Mouse (Mus musculus): ENCODE results near the gene Pi16.
"Not testable (repeated sequence)": the region's sequence is repeated elsewhere in the genome, so short reads cannot be mapped to it uniquely, and the experiment has no call there.

Pi16 gene

DNA sequence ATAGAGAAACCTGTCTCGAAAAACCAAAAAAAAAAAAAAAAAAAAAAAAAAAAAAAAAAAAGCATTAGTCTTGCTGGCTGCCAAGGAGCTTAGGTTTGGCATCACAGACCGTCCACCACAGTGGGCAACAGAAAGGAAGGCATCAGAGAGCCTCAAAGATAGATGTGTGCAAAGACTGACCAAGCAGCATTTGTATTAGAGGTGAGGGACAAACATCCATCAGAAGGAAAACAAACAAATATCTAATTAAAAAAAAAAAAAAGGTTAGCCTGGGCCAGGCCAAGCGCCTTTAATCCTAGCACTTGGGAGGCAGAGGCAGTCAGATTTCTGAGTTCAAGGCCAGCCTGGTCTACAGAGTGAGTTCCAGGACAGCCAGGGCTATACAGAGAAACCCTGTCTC lies at the start of gene Pi16:
Gene Pi16 (plus strand): TSS at position 301 of the 400 bp plus-strand sequence.
- not testable (repeated sequence) for DNase-seq (ENCODE audit: low read depth, low spot score)

DNA sequence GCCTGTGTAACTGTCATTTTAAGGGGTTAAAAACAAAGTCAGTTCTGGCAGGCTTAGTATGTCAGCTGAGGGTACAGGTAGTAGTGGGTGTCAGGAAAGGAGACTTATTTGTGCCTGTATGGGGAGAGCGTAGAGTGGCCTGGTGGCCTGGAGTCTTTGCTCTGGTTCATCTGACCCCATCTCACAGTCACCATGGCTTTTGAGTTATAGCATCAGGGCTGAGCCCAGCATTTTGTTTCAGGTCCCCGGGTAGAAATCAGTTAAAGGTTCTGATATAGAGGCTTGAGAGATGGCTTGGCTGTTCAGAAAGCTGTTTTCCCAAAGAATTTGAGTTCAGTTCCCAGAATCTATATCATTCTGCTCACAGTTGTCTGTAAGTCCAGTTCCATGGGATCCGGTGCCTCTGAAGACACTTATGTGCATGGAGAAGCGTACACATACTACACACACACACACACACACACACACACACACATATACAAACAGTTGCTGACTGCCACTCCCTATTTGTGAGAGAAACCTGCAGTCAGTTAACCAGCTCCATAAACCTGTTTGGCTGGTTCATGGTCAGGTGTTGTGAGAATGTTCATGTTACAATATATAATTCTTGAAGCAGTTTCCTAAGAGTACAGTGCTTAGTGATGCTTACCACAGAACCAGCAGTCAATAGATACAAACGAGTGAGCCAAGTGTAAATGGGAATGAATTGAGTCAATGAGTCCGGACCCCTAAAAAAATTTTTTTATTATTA lies 49.4 kb upstream of the Pi16 start:
- DNase-seq (ENCODE audit: low read depth, low spot score), result no peak

DNA sequence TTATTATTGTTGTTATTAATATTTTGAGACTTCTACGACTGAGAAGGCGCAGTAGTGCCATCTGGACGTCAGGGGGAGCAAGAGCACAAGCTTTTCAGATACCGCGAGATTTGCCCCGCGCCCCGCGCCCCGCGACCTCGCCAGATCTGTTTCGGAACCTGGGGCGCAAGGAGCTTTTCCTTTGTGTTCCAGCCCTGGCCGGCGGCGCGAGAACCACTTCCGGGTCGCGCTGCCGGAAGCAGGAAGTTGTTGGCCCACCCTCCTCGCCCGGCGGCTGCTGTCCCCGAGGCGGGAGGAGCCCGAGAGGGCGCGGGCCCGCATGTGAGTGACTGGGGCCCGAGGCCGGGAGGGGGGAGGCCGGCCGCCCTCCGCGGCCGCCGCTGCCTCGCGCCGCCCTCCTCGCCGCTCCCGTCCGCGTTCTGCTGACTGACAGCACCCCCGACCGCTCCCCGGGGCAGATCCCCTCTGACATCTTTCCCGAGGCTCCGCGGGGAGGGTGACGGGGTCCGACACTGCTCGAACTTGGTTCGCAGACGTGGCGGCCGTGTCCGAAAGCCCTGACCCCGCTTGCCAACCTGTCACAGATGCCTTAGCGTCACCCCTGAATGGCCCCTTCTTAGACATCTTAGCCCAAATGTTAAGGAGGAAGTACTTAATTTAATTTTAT lies 48.7 kb upstream of the Pi16 start, which contains the start of gene BC004004:
Gene BC004004 (plus strand): TSS at position 107 of the 667 bp plus-strand sequence.
- DNase-seq (ENCODE audit: low read depth, low spot score), result peak; percentile 96

DNA sequence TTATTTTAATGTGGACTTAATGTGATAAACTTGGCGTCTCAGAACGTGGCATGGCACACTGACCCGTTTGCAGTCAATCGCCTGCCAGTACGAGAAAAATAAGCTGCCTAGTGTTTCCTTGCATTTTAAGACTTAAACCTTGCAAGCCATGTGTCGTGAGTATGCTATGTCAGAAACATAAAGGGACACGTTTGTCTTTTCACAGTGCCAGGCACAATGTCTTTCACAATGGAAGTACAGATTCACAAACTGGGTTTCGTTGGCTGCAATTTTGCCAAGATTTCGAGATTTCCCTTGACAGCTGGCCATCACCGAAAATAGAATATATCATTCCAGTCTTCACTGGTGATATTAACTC lies 48.2 kb upstream of the Pi16 start:
- no peak for DNase-seq (ENCODE audit: low read depth, low spot score)

DNA sequence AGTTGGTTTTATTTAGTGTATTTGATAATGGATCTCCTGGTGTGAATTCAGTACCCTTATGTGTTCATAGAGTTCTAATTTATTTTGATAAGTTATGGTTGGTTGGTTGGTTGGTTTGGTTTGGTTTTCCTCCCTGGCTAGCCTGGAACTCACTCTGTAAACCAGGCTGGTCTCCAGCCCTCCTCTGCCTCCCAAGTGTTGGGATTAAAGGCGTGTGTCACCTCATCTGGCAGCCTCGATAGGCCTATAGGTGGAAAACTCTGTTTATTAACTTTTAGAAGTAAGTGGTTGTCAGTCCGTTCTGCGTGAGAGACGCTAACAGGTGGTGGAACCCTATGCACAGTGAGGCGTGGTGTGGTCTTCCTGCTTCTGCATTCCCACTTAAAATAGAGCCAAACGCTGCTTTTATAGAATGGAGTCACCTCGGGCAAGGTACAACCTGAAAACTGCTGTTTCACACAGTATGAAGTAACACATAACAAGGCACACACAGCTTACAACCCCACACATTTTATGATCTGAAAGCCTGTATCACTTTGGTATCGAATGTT lies 47.3 kb upstream of the Pi16 start:
- no peak for DNase-seq (ENCODE audit: low read depth, low spot score)

DNA sequence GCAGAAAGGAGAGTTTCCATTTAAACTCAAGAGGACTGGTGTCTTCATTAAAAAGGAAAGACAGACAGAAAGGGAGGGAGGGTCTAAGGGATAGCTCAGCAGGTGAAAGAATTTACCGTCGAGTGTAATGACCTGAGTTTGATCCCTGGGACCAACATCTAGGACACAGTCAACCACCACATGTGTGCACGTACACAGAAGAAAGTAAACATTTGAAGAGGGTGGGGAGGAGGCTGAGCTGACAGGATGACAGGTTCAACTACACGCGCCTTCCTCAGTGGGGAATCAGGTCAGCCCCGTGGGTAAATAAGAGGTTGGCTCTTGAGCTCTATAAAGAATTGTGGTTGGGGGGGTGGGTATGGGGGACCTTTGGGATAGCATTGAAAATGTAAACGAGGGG lies 44.3 kb upstream of the Pi16 start:
- no peak for DNase-seq (ENCODE audit: low read depth, low spot score)

DNA sequence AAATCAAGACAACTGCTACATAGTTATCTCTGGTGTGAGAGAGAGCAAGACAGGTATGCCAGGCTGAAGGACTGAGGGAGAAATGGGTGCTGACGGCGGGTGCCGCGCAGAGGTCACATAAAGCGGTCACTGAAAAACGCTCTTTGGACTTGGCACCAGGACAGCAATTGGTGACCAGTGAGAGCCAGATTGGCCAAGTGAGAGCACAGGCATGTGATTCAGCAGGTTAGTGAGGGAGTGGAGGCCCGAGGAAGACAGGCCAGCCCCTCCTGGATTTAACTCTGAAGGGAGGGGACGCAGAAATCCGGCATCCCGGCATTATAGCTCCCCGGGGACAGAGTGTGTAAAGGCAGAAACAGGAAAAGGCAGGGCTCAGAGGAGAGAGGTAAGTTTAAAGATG lies 43.6 kb upstream of the Pi16 start:
- DNase-seq (ENCODE audit: low read depth, low spot score), result no peak

DNA sequence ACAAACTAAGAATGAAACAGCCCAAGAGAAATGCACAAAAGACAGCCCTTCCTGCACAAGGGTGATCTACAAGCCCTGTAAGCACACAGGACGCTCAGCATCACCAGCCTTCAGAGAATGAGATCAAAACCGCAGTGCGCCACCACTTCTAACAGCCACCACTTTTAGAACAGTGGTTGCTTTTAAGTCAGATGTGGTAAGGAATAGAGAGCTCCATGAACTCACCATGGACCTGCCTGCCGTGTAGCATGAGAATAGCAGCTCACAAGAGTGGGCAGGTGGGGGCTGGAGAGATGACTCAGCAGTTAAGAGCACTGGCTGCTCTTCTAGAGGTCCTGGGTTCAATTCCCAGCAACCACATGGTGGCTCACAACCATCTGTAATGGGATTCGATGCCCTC lies 37.1 kb upstream of the Pi16 start:
- peak; percentile 65 for DNase-seq (ENCODE audit: low read depth, low spot score)

DNA sequence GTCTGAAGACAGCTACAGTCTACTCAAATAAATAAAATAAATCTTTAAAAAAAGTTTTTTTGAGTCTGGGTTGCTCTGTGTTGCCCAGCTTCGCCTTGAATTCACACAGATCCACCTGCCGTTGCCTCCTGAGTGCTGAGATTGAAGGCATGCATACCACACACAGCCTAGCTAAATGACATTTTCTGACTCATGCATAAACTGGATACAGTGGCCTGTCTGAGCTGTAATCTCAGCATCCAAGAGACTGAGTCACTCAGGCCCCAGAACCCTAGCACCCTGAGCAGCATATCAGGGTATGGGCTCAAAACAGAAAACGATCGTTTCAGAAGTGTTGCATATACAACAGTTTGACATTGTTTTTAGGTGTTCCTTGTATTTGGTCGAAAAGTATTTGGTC lies 35.9 kb upstream of the Pi16 start:
- no peak for DNase-seq (ENCODE audit: low read depth, low spot score)

DNA sequence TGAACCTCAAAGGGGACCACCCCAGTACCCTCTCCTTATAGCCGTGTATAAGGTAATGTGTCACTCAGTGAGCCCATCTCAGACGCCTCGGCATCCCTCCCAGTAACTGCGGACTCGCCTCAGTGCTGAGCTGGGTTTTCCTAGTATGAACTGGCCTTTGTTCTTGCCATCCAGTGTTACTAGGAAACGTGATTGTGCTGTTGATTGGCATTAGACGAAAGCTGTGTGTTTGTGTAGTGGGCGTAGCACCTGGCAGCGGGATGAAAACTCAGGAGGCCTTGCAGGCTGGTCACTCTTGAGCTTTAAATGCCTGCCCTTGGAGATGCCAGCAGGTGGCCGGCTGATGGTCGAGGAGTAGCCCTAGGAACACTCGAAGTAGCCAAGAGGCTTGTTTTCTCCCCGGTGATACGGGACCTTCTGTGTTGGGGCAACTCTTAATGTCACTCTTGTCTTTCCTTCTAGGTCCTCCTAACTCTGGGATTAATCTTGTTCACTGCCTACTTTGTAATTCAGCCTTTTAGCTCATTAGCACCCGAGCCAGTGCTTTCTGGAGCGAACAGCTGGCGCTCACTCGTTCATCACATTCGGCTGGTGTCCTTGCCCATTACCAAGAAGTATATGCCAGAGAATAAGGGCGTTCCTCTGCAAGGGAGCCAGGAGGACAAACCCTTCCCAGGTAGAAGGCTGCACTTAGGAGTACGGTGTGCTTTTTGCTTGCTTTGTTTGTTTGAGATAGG lies 35.1 kb upstream of the Pi16 start:
- DNase-seq (ENCODE audit: low read depth, low spot score), result no peak

DNA sequence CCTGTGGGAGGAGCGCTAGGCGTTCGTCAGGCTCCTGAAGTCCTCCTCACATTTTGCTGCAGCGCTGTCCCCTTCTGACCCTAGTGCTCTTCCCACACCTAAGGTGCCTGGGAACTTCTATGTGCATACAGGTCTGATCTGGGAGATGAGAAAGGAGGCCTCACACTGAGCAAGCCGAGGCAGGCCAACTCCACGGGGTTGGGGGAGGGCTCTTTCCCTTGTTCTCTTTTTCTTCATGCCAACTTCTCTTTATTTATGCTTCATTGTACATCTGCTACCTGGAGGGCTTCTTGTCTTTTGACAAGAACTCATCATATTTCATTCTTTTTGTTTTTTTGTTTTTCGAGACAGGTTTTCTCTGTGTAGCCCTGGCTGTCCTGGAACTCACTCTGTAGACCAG lies 25.7 kb upstream of the Pi16 start:
- DNase-seq (ENCODE audit: low read depth, low spot score), result no peak

DNA sequence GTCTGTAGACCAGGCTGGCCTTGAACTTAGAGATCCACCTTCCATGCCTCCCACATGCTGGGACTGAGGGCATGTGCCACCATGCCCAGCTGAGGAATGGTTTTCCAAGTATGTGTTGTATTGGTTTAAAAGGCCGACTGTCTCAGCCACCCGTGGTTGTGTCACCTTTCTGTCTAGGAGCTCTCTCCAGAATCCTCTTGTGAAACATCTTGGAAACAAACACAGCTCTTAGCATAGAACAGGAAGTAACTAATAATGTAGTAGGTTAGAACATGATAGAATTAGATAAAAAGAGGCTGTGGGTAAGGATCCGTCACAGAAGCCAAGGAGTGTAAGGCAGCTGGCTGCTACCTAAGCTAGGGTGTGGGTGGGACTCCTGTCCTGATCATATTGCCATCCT lies 24.5 kb upstream of the Pi16 start:
- DNase-seq (ENCODE audit: low read depth, low spot score), result no peak

DNA sequence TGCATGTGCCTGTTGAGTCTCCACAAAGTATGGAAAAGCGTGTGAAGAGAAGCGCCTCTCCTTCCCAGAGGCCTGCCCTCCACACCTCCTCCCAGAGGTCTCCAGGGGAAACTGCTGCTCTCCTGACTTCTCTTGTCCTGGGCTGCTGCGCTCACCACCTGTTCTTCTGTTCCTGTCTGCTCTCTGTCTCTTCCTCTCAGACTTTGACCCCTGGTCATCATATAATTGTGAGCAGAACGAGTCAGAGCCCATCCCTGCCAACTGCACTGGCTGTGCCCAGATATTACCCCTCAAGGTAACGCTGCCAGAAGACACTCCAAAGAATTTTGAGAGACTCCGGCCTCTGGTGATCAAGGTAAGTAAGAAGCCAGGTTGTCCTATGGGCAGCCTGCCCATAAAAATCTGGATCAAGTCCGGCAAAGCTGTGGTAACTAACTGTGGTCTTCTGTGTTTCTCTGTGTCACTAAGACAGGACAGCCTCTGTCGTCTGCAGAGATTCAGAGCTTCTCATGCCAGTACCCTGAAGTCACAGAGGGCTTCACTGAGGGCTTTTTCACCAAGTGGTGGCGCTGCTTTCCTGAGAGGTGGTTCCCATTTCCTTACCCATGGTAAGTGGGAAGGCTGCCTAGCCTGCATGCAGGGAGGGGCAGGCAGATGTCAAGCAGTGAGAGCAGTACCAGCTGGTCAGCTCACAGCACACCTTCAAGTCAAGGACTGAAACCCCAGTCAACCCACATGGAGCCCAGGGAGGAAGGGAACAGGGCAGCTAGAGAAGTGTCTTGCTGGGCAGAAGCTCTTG lies 23.5 kb upstream of the Pi16 start:
- DNase-seq (ENCODE audit: low read depth, low spot score), result no peak

DNA sequence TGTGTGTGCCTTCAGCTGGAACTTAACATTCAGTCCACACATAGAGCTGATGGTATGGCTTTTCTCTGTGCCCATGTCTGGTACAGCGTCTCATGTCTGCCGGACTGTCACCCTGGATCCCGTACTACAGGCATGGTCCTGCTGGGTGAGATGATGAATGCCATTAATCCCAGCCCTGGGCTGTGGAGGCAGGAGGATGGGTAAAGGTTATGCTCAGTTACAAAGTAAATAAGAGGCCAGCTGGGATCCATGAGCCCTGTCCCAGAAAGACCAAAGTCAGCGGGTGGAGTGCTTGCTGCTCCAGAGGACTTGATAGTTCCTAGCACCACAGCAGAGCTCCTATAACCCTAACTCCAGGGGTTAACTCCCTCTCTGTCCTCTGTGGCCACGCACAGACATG lies 21.6 kb upstream of the Pi16 start:
- DNase-seq (ENCODE audit: low read depth, low spot score), result no peak

DNA sequence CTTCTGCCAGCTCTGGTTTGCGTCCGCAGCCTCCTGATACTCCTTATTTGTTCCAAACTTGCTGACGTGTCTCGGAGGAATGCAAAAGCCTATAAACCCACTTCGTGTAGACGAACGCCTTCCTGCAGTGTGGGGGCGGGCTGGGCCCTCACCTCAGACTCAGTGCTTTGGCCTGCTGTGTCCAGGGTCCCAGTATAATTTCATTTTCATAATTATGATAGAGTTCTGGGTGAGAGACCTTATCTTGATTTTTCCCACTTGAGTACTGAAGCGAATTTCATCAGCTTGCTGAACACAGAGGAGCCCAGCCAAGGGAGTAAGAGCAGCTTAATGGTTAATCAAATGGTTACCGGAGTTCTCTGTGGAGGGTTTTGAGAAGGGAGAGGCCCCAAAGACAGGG lies 20.2 kb upstream of the Pi16 start:
- DNase-seq (ENCODE audit: low read depth, low spot score), result no peak

DNA sequence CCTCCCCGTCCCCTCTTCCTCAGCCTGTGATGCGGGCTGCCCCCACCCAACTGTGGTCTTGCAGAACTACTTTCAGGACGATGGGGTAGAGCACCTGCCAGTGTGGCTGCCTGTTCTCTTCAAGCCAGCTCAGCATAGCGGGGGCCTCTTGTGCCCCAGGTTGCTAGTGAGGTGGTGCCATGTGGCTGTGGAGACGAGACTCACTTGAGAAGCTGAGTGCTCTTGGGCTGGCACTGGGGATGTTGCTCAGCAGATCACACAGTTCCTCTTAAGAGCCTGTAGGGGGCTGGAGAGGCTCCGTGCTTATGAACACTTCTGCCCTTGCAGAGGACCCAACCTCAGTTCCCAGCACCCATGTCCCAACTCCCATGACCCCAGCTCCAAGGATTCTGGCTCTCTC lies 19.7 kb upstream of the Pi16 start:
- peak; percentile 72 for DNase-seq (ENCODE audit: low read depth, low spot score)

DNA sequence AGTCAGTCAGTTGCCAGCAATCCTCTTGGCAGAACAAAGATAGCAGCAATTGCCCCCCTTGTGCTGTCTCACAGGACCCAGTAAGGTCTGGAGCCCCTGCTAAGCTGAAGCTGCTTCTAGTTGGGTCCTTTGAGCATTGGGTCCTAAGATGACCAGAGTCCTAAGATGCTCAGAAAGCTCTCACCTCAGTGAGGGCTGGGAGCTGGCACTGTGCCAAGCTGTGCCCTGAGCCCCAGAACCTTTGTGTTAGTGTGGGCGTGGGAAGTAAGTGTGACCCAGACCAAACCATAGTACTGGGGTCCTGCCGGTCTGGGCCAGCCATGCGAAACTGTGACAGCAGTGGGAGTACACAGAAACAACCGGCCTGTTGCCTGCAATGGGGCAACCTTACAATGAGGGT lies 18.2 kb upstream of the Pi16 start:
- no peak for DNase-seq (ENCODE audit: low read depth, low spot score)

DNA sequence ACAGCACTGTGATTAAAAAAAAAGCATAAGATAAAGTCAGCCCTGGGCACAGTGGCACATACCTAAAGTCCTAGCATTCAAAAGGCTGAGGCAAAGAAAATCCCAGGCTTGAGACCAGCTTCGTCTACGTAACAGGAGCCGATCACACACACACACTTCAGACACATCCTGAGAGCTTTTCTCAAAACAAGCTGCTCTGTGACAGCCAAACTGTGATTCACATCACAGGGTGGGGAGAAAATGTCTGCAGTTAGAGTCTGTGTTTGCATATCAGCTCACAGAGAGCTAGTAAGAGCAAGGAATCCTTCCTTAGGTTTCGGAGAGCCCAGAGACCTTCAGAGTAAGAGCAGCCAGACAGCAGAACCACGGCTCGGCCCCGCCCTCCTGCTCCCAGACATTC lies 16.6 kb upstream of the Pi16 start:
- DNase-seq (ENCODE audit: low read depth, low spot score), result no peak

DNA sequence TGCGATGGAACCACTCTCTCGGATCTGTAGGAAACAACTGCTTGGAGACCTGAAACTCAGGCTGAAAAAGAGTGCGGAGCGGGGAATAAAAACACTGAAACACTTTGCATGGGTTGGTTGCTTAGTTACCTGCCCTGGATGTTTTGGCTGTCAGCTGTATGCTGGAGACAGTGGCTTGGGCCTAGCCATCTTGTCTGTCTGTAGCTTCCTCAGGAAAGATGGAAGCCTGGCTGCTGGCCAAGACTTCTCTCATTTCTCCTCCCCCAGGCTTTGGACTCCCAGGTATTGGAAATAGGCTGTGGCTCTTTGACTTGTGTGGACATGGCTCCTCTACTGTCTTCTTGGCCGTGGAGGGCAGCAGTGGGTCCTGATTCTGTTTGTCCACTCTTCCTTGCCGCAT lies 16.1 kb upstream of the Pi16 start:
- DNase-seq (ENCODE audit: low read depth, low spot score), result no peak

DNA sequence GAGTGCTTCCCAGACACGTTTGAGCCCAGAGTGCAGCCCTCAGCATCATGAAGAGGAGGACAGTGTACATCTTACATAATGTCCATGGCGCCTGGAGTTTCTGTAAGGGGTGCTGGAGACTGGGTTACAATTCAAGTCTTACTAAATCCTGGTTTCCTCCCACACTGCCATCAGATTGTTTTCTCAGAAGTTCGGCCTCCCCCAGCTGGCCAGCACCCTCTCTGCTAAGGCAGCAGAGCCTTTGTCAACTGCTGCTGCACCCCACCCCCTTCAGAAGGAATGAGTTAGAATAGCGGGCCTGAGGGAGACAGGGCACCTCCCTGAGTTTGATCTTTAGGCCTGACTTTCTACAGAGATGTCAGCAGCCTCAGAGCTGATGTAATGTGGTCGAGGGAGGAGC lies 15.3 kb upstream of the Pi16 start:
- DNase-seq (ENCODE audit: low read depth, low spot score), result no peak

DNA sequence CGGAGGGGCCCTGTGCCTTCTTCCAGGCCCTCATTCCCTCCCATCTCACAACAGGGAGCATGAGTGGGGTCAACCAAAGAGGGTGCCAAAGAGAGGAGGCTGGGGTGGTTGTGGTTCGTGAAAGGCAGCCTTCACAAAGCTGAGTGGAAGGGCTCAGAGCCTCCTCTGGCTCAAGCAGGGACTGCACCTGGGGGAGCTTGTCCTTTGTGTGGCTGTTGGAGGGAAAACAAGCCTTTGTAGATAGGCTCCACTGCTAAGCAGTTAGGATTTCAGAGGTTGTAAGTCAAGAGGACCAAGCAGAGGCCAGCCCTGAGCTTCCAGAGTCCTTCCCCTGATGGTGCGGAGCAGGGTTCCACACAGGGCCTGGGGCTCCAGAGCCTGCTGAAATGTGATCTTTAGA lies 14.4 kb upstream of the Pi16 start:
- DNase-seq (ENCODE audit: low read depth, low spot score), result peak; percentile 38

DNA sequence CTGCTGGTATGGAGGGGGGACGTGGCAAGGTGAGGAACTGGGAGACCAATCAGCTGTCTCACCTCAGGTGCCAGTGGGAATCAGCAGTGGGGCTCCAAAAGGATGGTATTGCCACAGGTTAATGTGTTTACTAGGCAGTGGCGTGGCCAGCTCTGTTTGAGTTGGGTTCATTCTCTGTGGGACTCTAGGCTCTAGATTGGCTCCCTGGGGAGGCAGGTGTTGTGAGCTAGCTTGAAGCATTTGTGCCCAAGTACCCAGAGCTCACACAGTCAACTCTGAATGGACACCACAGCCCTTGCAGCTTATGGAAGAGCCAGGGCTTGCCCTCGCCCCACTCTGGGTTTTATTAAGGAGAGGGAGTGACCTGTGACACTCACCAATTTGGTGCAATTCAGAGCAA lies 13.6 kb upstream of the Pi16 start:
- DNase-seq (ENCODE audit: low read depth, low spot score), result no peak

Measured in ES-CJ7 (cell line).